Mouse (Mus musculus) left cerebral cortex, adult 6 months (tissue): ENCODE measurements around the gene Cpa3. TPM values are rescaled to one million over a fixed set of nuclear protein-coding genes. Genes with fewer than 3 reads are reported as not detected.

Experiments
- long read RNA-seq, 2 experiments: library from polyadenylated mRNA; unstranded; transcript quantifications; one replicate each; pipeline ENCODE4 v2.0.0; 2019 to 2020
- polyA plus RNA-seq: library from polyadenylated mRNA; unstranded; fragments of <200 nt; fragmentation: Nextera tagmentation; gene quantifications from 2 replicates; pipeline ENCODE4 v1.2.3, GENCODE M21; 2021

The Cpa3 gene
- not detected in 2 replicates for polyA plus RNA-seq
- long read RNA-seq, experiment 1: 0 reads
- long read RNA-seq, experiment 2: 0 reads

GRCm38 (mm10) chr3:20242050-20242449, at the start of gene Cpa3:
TSS of gene Cpa3 (minus strand) at chr3:20242181.

GRCm38 (mm10) chr3:20275633-20276032, 33.7 kb upstream of the Cpa3 start, which contains the start of gene Cpb1:
TSS of gene Cpb1 (minus strand) at chr3:20275733.

Other genes with a start within 250 kb of the Cpa3 start
- gene Hps3, start 206.9 kb downstream of the Cpa3 start, polyA plus RNA-seq: 7.0 and 11.9 TPM in 2 replicates
- 8.0 and 9.4 TPM in 2 replicates for gene Hltf, start 184.4 kb downstream of the Cpa3 start, polyA plus RNA-seq
- gene Gyg, start 86.9 kb downstream of the Cpa3 start, polyA plus RNA-seq: 54.1 and 56.2 TPM in 2 replicates
- 0.04 and 0.11 TPM in 2 replicates for gene Cpb1, start 33.6 kb upstream of the Cpa3 start, polyA plus RNA-seq
- 0.10 and 0.16 TPM in 2 replicates for gene Agtr1b, start 125.0 kb upstream of the Cpa3 start, polyA plus RNA-seq